Mouse (Mus musculus) testis, adult 2 months (tissue): ENCODE measurements around the gene Tenm4.

Source experiments
- CTCF ChIP-seq: fragments of 200-500 bp; IDR thresholded peaks from 2 replicates; pipeline ENCODE4 v1.5.1; 2012; ENCODE audit warnings: low read depth, mild to moderate bottlenecking, inconsistent platforms, low read length, moderate library complexity; ENCODE audit not compliant: control insufficient read depth, insufficient read depth, insufficient replicate concordance
- POLR2A ChIP-seq: fragments of 200-500 bp; IDR thresholded peaks from 2 replicates; pipeline ENCODE4 v1.6.1; 2012; ENCODE audit warnings: low read depth, mild to moderate bottlenecking, inconsistent platforms, low read length, moderate library complexity; ENCODE audit not compliant: control insufficient read depth

DNA sequence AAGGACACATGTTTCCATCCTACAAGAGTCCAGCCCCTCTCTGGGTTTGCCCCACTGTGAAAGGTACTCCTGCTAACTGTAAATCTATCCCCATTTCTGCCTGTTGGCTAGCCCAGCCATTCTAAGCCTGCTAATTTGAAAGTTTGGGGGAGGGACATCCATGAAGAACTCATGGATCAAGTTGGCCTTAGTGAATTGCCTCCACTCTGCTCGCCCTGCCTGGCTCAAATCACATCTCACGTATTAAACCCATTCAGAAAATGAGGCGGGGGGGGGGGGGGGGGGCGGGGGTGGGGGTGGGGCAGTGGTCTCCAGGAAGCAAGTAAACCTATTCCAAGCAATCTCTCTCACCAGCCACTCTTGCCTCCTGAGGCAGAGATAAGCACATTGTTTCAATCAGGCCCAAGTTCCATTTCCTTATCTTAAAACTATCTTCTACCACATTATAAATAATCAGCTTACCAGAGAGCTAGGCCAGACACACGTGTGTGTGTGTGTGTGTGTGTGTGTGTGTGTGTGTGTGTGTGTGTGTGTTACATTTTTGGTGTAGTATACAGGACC is 429.4 kb downstream of the Tenm4 start:
- TF ChIP-seq CTCF (no peak), POLR2A (no peak)
